Mouse (Mus musculus): ENCODE results near the gene Asic5. TPM values are rescaled to one million over a fixed set of nuclear protein-coding genes. Genes with fewer than 3 reads are reported as not detected.
A peak's percentile ranks its signal among the peaks of the same experiment; 100 is the strongest.

Gene Asic5
- polyA plus RNA-seq, 1 experiment from 2014 or later, result 0.70 TPM

DNA sequence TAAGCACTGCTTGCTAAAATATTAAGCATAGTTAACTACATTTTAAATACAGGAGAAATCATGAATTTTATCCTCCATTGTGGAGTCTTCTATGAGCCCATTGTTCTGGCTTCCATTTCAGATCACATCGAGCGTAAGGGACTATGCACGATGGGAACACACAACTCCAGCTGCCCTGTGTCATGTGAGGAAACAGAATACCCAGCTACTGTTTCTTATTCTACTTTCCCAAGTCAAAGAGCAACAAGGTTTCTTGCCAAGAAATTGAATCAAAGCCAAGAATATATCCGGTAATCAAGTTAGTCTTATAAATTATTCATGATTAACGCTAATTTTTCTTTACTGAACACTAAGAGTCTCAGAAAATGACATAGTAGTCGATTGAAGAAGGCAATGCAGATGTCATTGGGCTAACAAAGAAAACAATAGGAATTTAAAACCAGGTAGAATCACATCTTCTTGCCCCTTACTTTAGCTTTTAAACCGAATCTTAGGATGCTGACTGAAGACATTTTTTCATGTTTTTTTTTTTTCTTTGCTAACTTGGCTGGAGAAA, 32.1 kb downstream of the Asic5 start:
- Histone ChIP-seq H3K4me3 (ENCODE audit: low read depth, low read length) (no peak overlapping the region), H3K4me2 (replicated peaks; ENCODE audit: low read depth) (no peak overlapping the region), H3K9ac (ENCODE audit: low read length) (no peak overlapping the region), H3K27me3 (ENCODE audit: control insufficient read depth, insufficient read depth, low read length) (no peaks in the 10 kb centered on the region), H3K27ac (replicated peaks) (no peak overlapping the region), H3K9me3 (ENCODE audit: control insufficient read depth, low read length) (no peaks in the 10 kb centered on the region), H3K4me1 (replicated peaks; ENCODE audit: control insufficient read depth, insufficient read depth) (no peaks in the 10 kb centered on the region), H3K36me3 (ENCODE audit: control insufficient read depth, insufficient read depth, low read length) (no peaks in the 10 kb centered on the region)
- ATAC-seq (ENCODE audit: low FRiP score, low TSS enrichment) (no peak), DNase-seq (ENCODE audit: low spot score) (no peak)
- 58% methylated on average over 7 of the region's 7 CpGs for WGBS
- TF ChIP-seq CTCF (IDR thresholded peaks at IDR 0.05; ENCODE audit: low read depth) (no peak), EP300 (optimal IDR thresholded peaks at IDR 0.05) (no peak)

DNA sequence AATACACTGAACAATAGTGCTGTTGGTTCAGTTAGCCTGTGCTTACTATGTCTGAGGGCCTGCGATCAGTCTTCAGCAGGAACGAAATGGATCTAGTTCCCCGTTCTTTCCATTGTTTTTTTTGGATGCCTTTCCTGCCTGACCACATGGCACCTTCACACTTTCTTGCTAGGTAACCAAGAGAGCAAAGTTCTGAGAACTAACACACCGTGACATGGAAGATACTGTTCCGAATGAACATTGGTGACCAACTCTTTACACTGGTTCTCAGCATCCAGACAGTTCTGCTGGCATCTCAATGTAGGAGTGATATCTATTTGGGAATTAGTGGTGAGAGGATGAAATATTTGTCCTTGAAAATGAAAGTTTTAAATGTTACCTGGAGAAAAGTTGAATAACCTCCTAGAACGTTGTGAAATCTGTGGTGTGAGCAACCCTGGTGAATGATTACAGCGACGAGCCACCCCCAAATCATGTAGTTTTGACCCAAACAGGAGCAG, 40.4 kb downstream of the Asic5 start:
- ATAC-seq (ENCODE audit: low FRiP score, low TSS enrichment) (no peak), DNase-seq (ENCODE audit: low spot score) (no peak)
- no peak overlapping the region for H3K4me3 ChIP-seq (ENCODE audit: low read depth, low read length)
- WGBS, result 85% methylated on average over 8 of the region's 8 CpGs
- H3K4me1 ChIP-seq (replicated peaks; ENCODE audit: control insufficient read depth, insufficient read depth), result no peaks in the 10 kb centered on the region
- H3K27ac ChIP-seq (replicated peaks), result no peak overlapping the region
- no peaks in the 10 kb centered on the region for H3K36me3 ChIP-seq (ENCODE audit: control insufficient read depth, insufficient read depth, low read length)
- no peak overlapping the region for H3K4me2 ChIP-seq (replicated peaks; ENCODE audit: low read depth)
- no peaks in the 10 kb centered on the region for H3K9me3 ChIP-seq (ENCODE audit: control insufficient read depth, low read length)
- H3K9ac ChIP-seq (ENCODE audit: low read length), result no peak overlapping the region
- no peaks in the 10 kb centered on the region for H3K27me3 ChIP-seq (ENCODE audit: control insufficient read depth, insufficient read depth, low read length)
- no peak for TF ChIP-seq CTCF (IDR thresholded peaks at IDR 0.05; ENCODE audit: low read depth)
- no peak for TF ChIP-seq EP300 (optimal IDR thresholded peaks at IDR 0.05)

- H3K4me3 ChIP-seq (ENCODE audit: low read depth, low read length), result no peak overlapping the region
- no peaks in the 10 kb centered on the region for H3K27me3 ChIP-seq (ENCODE audit: control insufficient read depth, insufficient read depth, low read length)
- H3K9ac ChIP-seq (ENCODE audit: low read length), result no peak overlapping the region
- no peak for ATAC-seq (ENCODE audit: low FRiP score, low TSS enrichment)
- WGBS, result 85% methylated on average over 3 of the region's 3 CpGs
- H3K4me1 ChIP-seq (replicated peaks; ENCODE audit: control insufficient read depth, insufficient read depth), result no peaks in the 10 kb centered on the region
- no peak overlapping the region for H3K4me2 ChIP-seq (replicated peaks; ENCODE audit: low read depth)
- H3K36me3 ChIP-seq (ENCODE audit: control insufficient read depth, insufficient read depth, low read length), result no peaks in the 10 kb centered on the region
- H3K9me3 ChIP-seq (ENCODE audit: control insufficient read depth, low read length), result no peaks in the 10 kb centered on the region
- H3K27ac ChIP-seq (replicated peaks), result no peak overlapping the region
- DNase-seq (ENCODE audit: low spot score), result no peak
- TF ChIP-seq CTCF (IDR thresholded peaks at IDR 0.05; ENCODE audit: low read depth) (no peak), EP300 (optimal IDR thresholded peaks at IDR 0.05) (no peak)
These were observed 41.0 kb downstream of the Asic5 start for GRCm38 (mm10) chr3:82023065-82023464.

GRCm38 (mm10) chr3:82027286-82027685, 45.2 kb downstream of the Asic5 start:
- 53% methylated on average over 1 of the region's 1 CpGs for WGBS
- no peak for ATAC-seq (ENCODE audit: low FRiP score, low TSS enrichment)
- TF ChIP-seq CTCF (IDR thresholded peaks at IDR 0.05; ENCODE audit: low read depth), result no peak
- no peak for TF ChIP-seq EP300 (optimal IDR thresholded peaks at IDR 0.05)

DNA sequence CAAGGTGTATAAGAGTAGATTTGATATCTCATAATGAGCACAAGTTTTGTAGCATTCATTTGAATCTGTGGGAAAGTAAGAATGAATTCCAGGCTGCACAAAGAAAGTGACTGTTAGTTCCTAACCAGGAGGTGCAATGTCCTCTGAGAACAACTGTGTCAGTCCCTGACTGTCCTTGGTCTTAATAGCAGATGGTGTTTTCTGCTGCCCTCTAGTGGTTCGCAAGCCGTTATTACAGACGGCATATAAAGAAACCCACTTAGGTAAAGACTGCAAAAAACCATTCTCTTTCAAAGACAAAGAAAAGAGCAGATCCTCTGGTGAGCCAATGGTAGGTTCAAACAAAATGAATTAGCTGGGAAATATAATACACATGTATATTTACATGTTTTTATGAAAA, 47.1 kb downstream of the Asic5 start:
- H3K4me3 ChIP-seq (ENCODE audit: low read depth, low read length), result no peak overlapping the region
- 1% methylated on average over 3 of the region's 3 CpGs for WGBS
- ATAC-seq (ENCODE audit: low FRiP score, low TSS enrichment) (0 out of 2 replicates have a peak, but pooled peaks have one; percentile 29), DNase-seq (ENCODE audit: low spot score) (peak; percentile 27)
- no peak overlapping the region for H3K27ac ChIP-seq (replicated peaks)
- TF ChIP-seq EP300 (optimal IDR thresholded peaks at IDR 0.05) (no peak), CTCF (IDR thresholded peaks at IDR 0.05; ENCODE audit: low read depth) (peak; percentile 93)
- no peak overlapping the region for H3K4me2 ChIP-seq (replicated peaks; ENCODE audit: low read depth)
- H3K27me3 ChIP-seq (ENCODE audit: control insufficient read depth, insufficient read depth, low read length), result no peaks in the 10 kb centered on the region
- H3K9me3 ChIP-seq (ENCODE audit: control insufficient read depth, low read length), result no peaks in the 10 kb centered on the region
- H3K4me1 ChIP-seq (replicated peaks; ENCODE audit: control insufficient read depth, insufficient read depth), result no peaks in the 10 kb centered on the region
- no peaks in the 10 kb centered on the region for H3K36me3 ChIP-seq (ENCODE audit: control insufficient read depth, insufficient read depth, low read length)
- no peak overlapping the region for H3K9ac ChIP-seq (ENCODE audit: low read length)

More at GRCm38 (mm10) chr3:82027286-82027685, 45.2 kb downstream of the Asic5 start:
- Histone ChIP-seq H3K27ac (replicated peaks) (no peak overlapping the region), H3K27me3 (ENCODE audit: control insufficient read depth, insufficient read depth, low read length) (no peaks in the 10 kb centered on the region), H3K36me3 (ENCODE audit: control insufficient read depth, insufficient read depth, low read length) (no peaks in the 10 kb centered on the region), H3K4me1 (replicated peaks; ENCODE audit: control insufficient read depth, insufficient read depth) (no peaks in the 10 kb centered on the region), H3K4me2 (replicated peaks; ENCODE audit: low read depth) (no peak overlapping the region), H3K4me3 (ENCODE audit: low read depth, low read length) (no peak overlapping the region), H3K9me3 (ENCODE audit: control insufficient read depth, low read length) (no peaks in the 10 kb centered on the region), H3K9ac (ENCODE audit: low read length) (no peak overlapping the region)
- no peak for DNase-seq (ENCODE audit: low spot score)

GRCm38 (mm10) chr3:82030008-82030748, 48.1 kb downstream of the Asic5 start:
- Histone ChIP-seq H3K4me1 (replicated peaks; ENCODE audit: control insufficient read depth, insufficient read depth) (no peaks in the 10 kb centered on the region), H3K27me3 (ENCODE audit: control insufficient read depth, insufficient read depth, low read length) (no peaks in the 10 kb centered on the region), H3K9ac (ENCODE audit: low read length) (no peak overlapping the region), H3K36me3 (ENCODE audit: control insufficient read depth, insufficient read depth, low read length) (no peaks in the 10 kb centered on the region), H3K27ac (replicated peaks) (no peak overlapping the region), H3K9me3 (ENCODE audit: control insufficient read depth, low read length) (no peaks in the 10 kb centered on the region), H3K4me3 (ENCODE audit: low read depth, low read length) (no peak overlapping the region), H3K4me2 (replicated peaks; ENCODE audit: low read depth) (no peak overlapping the region)
- ATAC-seq (ENCODE audit: low FRiP score, low TSS enrichment) (no peak), DNase-seq (ENCODE audit: low spot score) (no peak)
- TF ChIP-seq CTCF (IDR thresholded peaks at IDR 0.05; ENCODE audit: low read depth) (no peak), EP300 (optimal IDR thresholded peaks at IDR 0.05) (no peak)
- 54% methylated on average over 1 of the region's 1 CpGs for WGBS

All from stomach, postnatal 0 days (tissue).